Comparison of ENCODE assay signal across 19 mouse cellular contexts in the genomic region with DNA sequence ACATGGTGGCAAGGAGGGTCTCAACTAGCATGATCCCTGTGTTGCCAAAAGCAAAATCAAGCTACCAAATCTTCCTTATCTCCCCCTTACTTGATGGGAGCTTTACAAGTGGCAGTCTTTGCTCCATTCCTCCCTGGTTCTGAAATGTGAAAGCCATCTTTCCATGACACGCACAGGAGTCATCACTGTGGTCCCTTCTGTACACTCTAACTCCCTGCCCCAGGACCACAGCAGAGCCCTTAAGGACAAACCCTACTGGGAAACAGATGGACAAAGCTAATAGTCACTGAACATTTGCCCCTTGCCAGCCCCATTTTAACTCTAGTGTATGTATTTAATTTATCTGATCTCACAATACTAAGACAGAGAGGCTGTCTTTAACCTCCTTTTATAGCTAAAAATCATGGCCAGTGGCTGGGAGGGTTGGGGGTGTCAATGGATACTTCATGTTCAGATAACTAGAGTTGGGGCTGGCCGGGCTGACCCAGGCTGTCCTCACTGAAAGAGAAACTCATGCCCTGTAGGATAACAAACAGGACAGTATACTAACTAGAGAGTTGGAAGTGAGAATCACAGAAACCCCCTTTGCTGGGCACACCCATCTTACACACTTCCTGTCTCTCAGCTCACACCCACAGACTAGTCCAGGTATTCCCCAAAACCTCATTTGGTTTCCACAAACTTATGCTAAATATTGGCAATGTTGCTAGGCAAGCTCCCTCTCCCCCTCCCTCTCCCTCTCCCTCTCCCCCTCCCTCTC. TPM values are rescaled to one million over a fixed set of nuclear protein-coding genes. Genes with fewer than 3 reads are reported as not detected.
A peak's percentile ranks its signal among the peaks of the same experiment; 100 is the strongest.
DNase-seq lines count a peak whose midpoint lies in the region; ATAC-seq and TF ChIP-seq lines count a peak whose summit lies in the region.
"Had no signal": no experiment of that assay in that cellular context is flagged by ENCODE, and none has a peak within 500 bp of the region (broad histone marks: within the 10 kb centered on the region; RNA-seq: fewer than 3 reads in every experiment).

No protein-coding gene starts in this region.

- 0 out of 2 replicates have a peak overlapping the region, but pooled peaks have one; percentile 28 for H3K9ac ChIP-seq in liver, embryonic 12.5 days
- H3K9ac ChIP-seq: embryonic facial prominence, embryonic 13.5 days; heart, embryonic 13.5 days; kidney, embryonic 15.5 days; limb, embryonic 12.5 days; midbrain, embryonic 12.5 days; stomach, embryonic 15.5 days had no signal

- no peak for DNase-seq in liver
- DNase-seq in B cell, adult 2 months = peak; percentile 74 to 77
- DNase-seq in monocyte, adult 2 months (ENCODE audit: low read depth in 1 of 2, low spot score in 2 of 2) = peak; percentile 22 to 54
- no peak for DNase-seq in frontal cortex, adult 2 months (ENCODE audit: extremely low spot score in 1 of 2, low spot score in 1 of 2)
- DNase-seq in right cerebral cortex, postnatal 25 days = no peak
- DNase-seq in lung, adult 2 months = no peak
- DNase-seq: adrenal gland, postnatal 36 days; gastrocnemius, postnatal 36 days; heart, postnatal 4 days; lung, postnatal 14 days; right cerebral cortex, postnatal 14 days had no signal

- H3K4me2 ChIP-seq in liver, embryonic 12.5 days = peak overlapping the region; percentile 40
- H3K4me2 ChIP-seq: embryonic facial prominence, embryonic 13.5 days; heart, embryonic 13.5 days; kidney, embryonic 15.5 days; limb, embryonic 12.5 days; midbrain, embryonic 12.5 days; stomach, embryonic 15.5 days had no signal

- 0 out of 2 replicates have a peak, but pooled peaks cover 5% of the 10 kb centered on the region for H3K36me3 ChIP-seq in liver, embryonic 12.5 days
- H3K36me3 ChIP-seq: embryonic facial prominence, embryonic 13.5 days; heart, embryonic 13.5 days; kidney, embryonic 15.5 days; limb, embryonic 12.5 days; midbrain, embryonic 12.5 days; stomach, embryonic 15.5 days had no signal

- WGBS in liver, embryonic 12.5 days (ENCODE audit: insufficient replicate concordance) = 77% methylated on average over 2 of the region's 2 CpGs
- WGBS in lung, adult 2 months = 83% methylated on average over 2 of the region's 2 CpGs

- no peak for TF ChIP-seq POLR2A in lung, adult 2 months (IDR thresholded peaks at IDR 0.05; ENCODE audit: borderline replicate concordance, extremely low read depth, low read depth, low read length)

- peak overlapping the region; percentile 15; the same call in 1 of the 2 replicates for H3K27ac ChIP-seq in liver, embryonic 12.5 days
- H3K27ac ChIP-seq in brown adipose tissue, adult 24 weeks (replicated peaks; ENCODE audit: low read depth, low read length) = peak overlapping the region; percentile 30; the same call in 1 of the 2 replicates
- H3K27ac ChIP-seq: embryonic facial prominence, embryonic 13.5 days; heart, embryonic 13.5 days; kidney, embryonic 15.5 days; limb, embryonic 12.5 days; midbrain, embryonic 12.5 days; stomach, embryonic 15.5 days had no signal

- H3K4me3 ChIP-seq in liver, embryonic 12.5 days = no peak overlapping the region
- no peak overlapping the region for H3K4me3 ChIP-seq in brown adipose tissue, adult 24 weeks (ENCODE audit: insufficient read depth, low read depth, low read length)
- H3K4me3 ChIP-seq in lung, adult 2 months (replicated peaks; ENCODE audit: extremely low read depth, low read depth, low read length) = no peak overlapping the region
- H3K4me3 ChIP-seq: embryonic facial prominence, embryonic 13.5 days; heart, embryonic 13.5 days; kidney, embryonic 15.5 days; limb, embryonic 12.5 days; midbrain, embryonic 12.5 days; stomach, embryonic 15.5 days had no signal

- TF ChIP-seq CTCF in lung, adult 2 months (IDR thresholded peaks at IDR 0.05; ENCODE audit: insufficient read depth, low read length) = no peak

- ATAC-seq in liver, embryonic 12.5 days = no peak

- no peaks in the 10 kb centered on the region for H3K9me3 ChIP-seq in liver, embryonic 12.5 days (replicated peaks)
- H3K9me3 ChIP-seq: embryonic facial prominence, embryonic 13.5 days; heart, embryonic 13.5 days; kidney, embryonic 15.5 days; limb, embryonic 12.5 days; midbrain, embryonic 12.5 days; stomach, embryonic 15.5 days had no signal

- H3K27me3 ChIP-seq in liver, embryonic 12.5 days (replicated peaks) = no peaks in the 10 kb centered on the region
- H3K27me3 ChIP-seq: embryonic facial prominence, embryonic 13.5 days; heart, embryonic 13.5 days; kidney, embryonic 15.5 days; limb, embryonic 12.5 days; midbrain, embryonic 12.5 days; stomach, embryonic 15.5 days had no signal

- peaks cover 91% of the 10 kb centered on the region for H3K4me1 ChIP-seq in liver, embryonic 12.5 days
- H3K4me1 ChIP-seq in brown adipose tissue, adult 24 weeks (ENCODE audit: control insufficient read depth, insufficient read depth, insufficient read length, low read length) = peaks cover 51% of the 10 kb centered on the region
- peaks cover 32% of the 10 kb centered on the region for H3K4me1 ChIP-seq in lung, adult 2 months (ENCODE audit: control insufficient read depth, insufficient read depth, low read length)
- H3K4me1 ChIP-seq: embryonic facial prominence, embryonic 13.5 days; limb, embryonic 12.5 days; midbrain, embryonic 12.5 days; stomach, embryonic 15.5 days had no signal

RNA-seq across cellular contexts. Expression of a gene that starts 8.6 kb away (rescaled TPM):
- polyA plus RNA-seq in liver, embryonic 12.5 days (2016; fragmentation: Nextera tagmentation; extraction: Ambion mirVana) = 24.1 and 26.5 TPM in 2 replicates
- 11.0 and 15.0 TPM in 2 replicates for polyA plus RNA-seq in brown adipose tissue, adult 24 weeks (2012; ENCODE audit: insufficient read depth, insufficient read length, missing spikeins)
- 1.6 and 2.3 TPM in 2 replicates for polyA plus RNA-seq in frontal cortex, adult 2 months (2012; rRNA removed)
- 29.3 and 31.9 TPM in 2 replicates for polyA plus RNA-seq in lung, adult 2 months (2012; rRNA removed)

Comparison
In these comparisons a context has a peak if more than half of its experiments do, and no peak if none do; other contexts are left out.
1. DNase-seq: peak in B cell, adult 2 months (2 of 2) and monocyte, adult 2 months (2 of 2); none in liver (single experiment), frontal cortex, adult 2 months (0 of 2), right cerebral cortex, postnatal 25 days (single experiment) and lung, adult 2 months (single experiment).